Mouse (Mus musculus) ES-E14 (cell line): ENCODE data around the gene Cxcr5.

Source experiments
- HCFC1 ChIP-seq: IDR thresholded peaks from 2 replicates; pipeline ENCODE4 v1.6.1; 2012; ENCODE audit warnings: low read length, inconsistent platforms, borderline replicate concordance; ENCODE audit not compliant: insufficient read depth
- ZC3H11A ChIP-seq: IDR thresholded peaks from 2 replicates; pipeline ENCODE4 v1.6.1; 2012; ENCODE audit warnings: low read depth, mild to moderate bottlenecking, inconsistent platforms, low read length, borderline replicate concordance
- ZNF384 ChIP-seq: IDR thresholded peaks from 2 replicates; pipeline ENCODE4 v1.6.1; 2012; ENCODE audit warnings: low read depth, low read length, inconsistent platforms

DNA sequence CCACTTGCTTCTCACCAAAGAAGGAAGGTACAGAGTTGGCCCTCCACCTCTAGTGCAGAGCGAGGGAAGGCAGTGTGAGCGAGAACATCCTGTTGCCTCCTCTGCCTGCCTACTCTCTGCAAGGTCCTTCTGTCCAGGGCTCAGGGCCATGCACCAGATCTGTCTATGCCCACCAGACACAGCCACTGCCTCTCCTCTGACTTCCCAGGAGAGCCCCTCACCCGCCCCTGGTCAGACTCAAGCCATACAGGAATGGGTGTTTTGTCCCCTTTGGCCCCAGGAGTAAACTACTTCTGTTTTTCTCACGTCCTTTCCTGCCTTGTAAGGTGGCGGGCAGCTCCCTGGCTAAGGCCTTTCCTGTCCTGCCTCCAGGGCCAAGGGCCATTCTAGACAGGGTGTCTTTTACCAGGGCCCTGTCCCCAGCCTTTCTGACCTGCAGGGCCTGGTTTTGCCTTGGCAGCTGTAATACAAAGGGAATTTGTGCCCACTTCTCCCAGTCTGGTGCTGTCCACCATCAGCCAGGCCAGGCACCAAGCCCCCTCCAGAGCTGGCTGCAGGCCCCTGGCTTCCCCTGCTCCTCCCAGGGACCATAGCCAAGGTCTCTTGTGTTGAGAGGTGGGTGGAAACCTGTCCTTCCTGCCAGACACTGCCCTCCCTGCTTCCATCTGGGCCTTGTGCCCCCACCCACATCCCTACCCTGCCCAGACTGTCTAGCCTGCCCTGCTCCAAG, 50.6 kb downstream of the Cxcr5 start:
- no peak for TF ChIP-seq HCFC1
- no peak for TF ChIP-seq ZNF384
- TF ChIP-seq ZC3H11A, result no peak
